Mouse (Mus musculus) small intestine, adult 2 months (tissue): ENCODE measurements around the gene Ccsap. TPM values are rescaled to one million over a fixed set of nuclear protein-coding genes. Genes with fewer than 3 reads are reported as not detected.

Source experiments
- H3K27ac ChIP-seq: fragments of 200-500 bp; 2 replicates; pipeline ENCODE4 v1.5.1; 2012; ENCODE audit warnings: low read depth, low read length, control low read depth, inconsistent platforms; ENCODE audit not compliant: insufficient read depth
- H3K27me3 ChIP-seq: fragments of 200-500 bp; 2 replicates; pipeline ENCODE4 v1.6.1; 2012; ENCODE audit warnings: mild to moderate bottlenecking, moderate library complexity, low read length, inconsistent platforms; ENCODE audit not compliant: control insufficient read depth, insufficient read depth
- H3K36me3 ChIP-seq: fragments of 200-500 bp; 2 replicates; pipeline ENCODE4 v1.6.1; 2012; ENCODE audit warnings: mild to moderate bottlenecking, low read length, control low read depth, inconsistent platforms; ENCODE audit not compliant: control insufficient read depth, insufficient read depth
- H3K4me1 ChIP-seq: fragments of 200-500 bp; 2 replicates; pipeline ENCODE4 v1.6.1; 2012; ENCODE audit warnings: low read length, inconsistent platforms, mixed read lengths; ENCODE audit not compliant: control insufficient read depth, insufficient read depth, insufficient read length
- H3K4me3 ChIP-seq: fragments of 200-500 bp; 2 replicates; pipeline ENCODE4 v1.5.1; 2012; ENCODE audit warnings: low read depth, mild to moderate bottlenecking, control low read depth, inconsistent platforms, low read length, moderate library complexity
- CTCF ChIP-seq: fragments of 200-500 bp; IDR thresholded peaks from 2 replicates; pipeline ENCODE4 v1.5.1; 2012; ENCODE audit warnings: low read depth, mild to moderate bottlenecking, control low read depth, inconsistent platforms, low read length, moderate library complexity, mixed read lengths; ENCODE audit not compliant: insufficient replicate concordance, insufficient read length; ENCODE audit errors: extremely low read depth
- POLR2A ChIP-seq: fragments of 200-500 bp; IDR thresholded peaks from 2 replicates; pipeline ENCODE4 v1.6.1; 2012; ENCODE audit warnings: low read depth, mild to moderate bottlenecking, control low read depth, inconsistent platforms, low read length, moderate library complexity
- WGBS: fragments of 180-500 bp; shearing (Covaris S2); methylation state at CpG from one replicate; pipeline ENCODE4 v1.1.7; 2018; 5-methylcytosine and 5-hydroxymethylcytosine counted together
- polyA plus RNA-seq: library from polyadenylated mRNA; depleted of rRNA; stranded (reverse); fragments of >200 nt; gene quantifications from 2 replicates; pipeline ENCODE4 v1.2.3, GENCODE M21; 2012

Gene Ccsap
- polyA plus RNA-seq, 1 experiment: 1.3 TPM

GRCm38 (mm10) chr8:123858941-123859647 is 915 bp downstream of the Ccsap start:
- TF ChIP-seq CTCF (no peak), POLR2A (peak; percentile 34; the same call in 1 of the 2 replicates)
- Histone ChIP-seq H3K27me3 (0 out of 2 replicates have a peak, but pooled peaks cover 4% of the 10 kb centered on the region), H3K27ac (no peak overlapping the region), H3K36me3 (no peaks in the 10 kb centered on the region), H3K4me1 (no peaks in the 10 kb centered on the region; the same call in 1 of the 2 replicates), H3K4me3 (peak overlapping the region; percentile 72)
- WGBS: under 1% methylated on average over 74 of the region's 79 CpGs

- peak overlapping the region; percentile 72 for H3K4me3 ChIP-seq
- under 1% methylated on average over 17 of the region's 17 CpGs for WGBS
- H3K36me3 ChIP-seq: no peaks in the 10 kb centered on the region
- no peak overlapping the region for H3K27ac ChIP-seq
- no peaks in the 10 kb centered on the region; the same call in 1 of the 2 replicates for H3K4me1 ChIP-seq
- H3K27me3 ChIP-seq: 0 out of 2 replicates have a peak, but pooled peaks cover 1% of the 10 kb centered on the region
- no peak for TF ChIP-seq POLR2A
- TF ChIP-seq CTCF: no peak
These were observed 1.5 kb downstream of the Ccsap start for GRCm38 (mm10) chr8:123858574-123858940.

GRCm38 (mm10) chr8:123857361-123857760 is 2.6 kb downstream of the Ccsap start:
- Histone ChIP-seq H3K36me3 (no peaks in the 10 kb centered on the region), H3K27ac (no peak overlapping the region), H3K4me1 (no peaks in the 10 kb centered on the region; the same call in 1 of the 2 replicates), H3K4me3 (no peak overlapping the region), H3K27me3 (no peaks in the 10 kb centered on the region)
- TF ChIP-seq POLR2A (no peak), CTCF (no peak)
- WGBS: 86% methylated on average over 3 of the region's 3 CpGs

- 86% methylated on average over 9 of the region's 9 CpGs for WGBS
- no peaks in the 10 kb centered on the region for H3K36me3 ChIP-seq
- TF ChIP-seq CTCF (no peak), POLR2A (no peak)
These were observed 5.1 kb downstream of the Ccsap start for GRCm38 (mm10) chr8:123854733-123855475.

GRCm38 (mm10) chr8:123854252-123854651 is 5.8 kb downstream of the Ccsap start:
- no peak overlapping the region for H3K27ac ChIP-seq
- 88% methylated on average over 1 of the region's 1 CpGs for WGBS
- H3K4me1 ChIP-seq: no peaks in the 10 kb centered on the region
- H3K27me3 ChIP-seq: no peaks in the 10 kb centered on the region
- no peak overlapping the region for H3K4me3 ChIP-seq
- TF ChIP-seq CTCF (no peak), POLR2A (no peak)
- H3K36me3 ChIP-seq: no peaks in the 10 kb centered on the region

More at GRCm38 (mm10) chr8:123854733-123855475, 5.1 kb downstream of the Ccsap start:
- H3K4me1 ChIP-seq: no peaks in the 10 kb centered on the region; the same call in 1 of the 2 replicates
- no peak overlapping the region for H3K4me3 ChIP-seq
- no peak overlapping the region for H3K27ac ChIP-seq
- no peaks in the 10 kb centered on the region for H3K27me3 ChIP-seq

- Histone ChIP-seq H3K36me3 (no peaks in the 10 kb centered on the region), H3K27me3 (no peaks in the 10 kb centered on the region), H3K4me3 (no peak overlapping the region), H3K4me1 (peaks cover 4% of the 10 kb centered on the region; the same call in 1 of the 2 replicates), H3K27ac (no peak overlapping the region)
- 44% methylated on average over 5 of the region's 5 CpGs for WGBS
- TF ChIP-seq POLR2A: no peak
- TF ChIP-seq CTCF: no peak
These were observed 8.4 kb downstream of the Ccsap start for GRCm38 (mm10) chr8:123851590-123851989.

GRCm38 (mm10) chr8:123849352-123849751 is 10.7 kb downstream of the Ccsap start:
- Histone ChIP-seq H3K27ac (no peak overlapping the region), H3K27me3 (no peaks in the 10 kb centered on the region), H3K4me3 (no peak overlapping the region), H3K36me3 (no peaks in the 10 kb centered on the region), H3K4me1 (peaks cover 11% of the 10 kb centered on the region; the same call in 1 of the 2 replicates)
- 85% methylated on average over 4 of the region's 4 CpGs for WGBS
- TF ChIP-seq POLR2A (no peak), CTCF (no peak)
